Mouse (Mus musculus) thymus, postnatal 36 days (tissue): Measurements from ENCODE around the gene Dynll1.

Source experiments
- DNase-seq, 2 experiments: peaks; one replicate each; pipeline ENCODE4 v3.0.0; 2022; ENCODE audit warnings: mixed read lengths in 2 of 2

The Dynll1 gene

GRCm38 (mm10) chr5:115266787-115267468 lies 33.9 kb downstream of the Dynll1 start:
- DNase-seq, result no peak

GRCm38 (mm10) chr5:115266340-115266739 lies 34.5 kb downstream of the Dynll1 start:
- DNase-seq, result no peak

- DNase-seq, result no peak
Measured at GRCm38 (mm10) chr5:115262502-115263291, 38.1 kb downstream of the Dynll1 start.

- no peak for DNase-seq
Measured at GRCm38 (mm10) chr5:115261880-115262279, 38.9 kb downstream of the Dynll1 start.

GRCm38 (mm10) chr5:115261141-115261540 lies 39.7 kb downstream of the Dynll1 start:
- no peak for DNase-seq

GRCm38 (mm10) chr5:115260356-115260755 lies 40.4 kb downstream of the Dynll1 start:
- DNase-seq, result no peak

- DNase-seq, result no peak
Measured at GRCm38 (mm10) chr5:115256909-115257546, 43.8 kb downstream of the Dynll1 start.

- no peak for DNase-seq
Measured at GRCm38 (mm10) chr5:115255472-115255871, 45.3 kb downstream of the Dynll1 start.
